Mouse (Mus musculus) small intestine, adult 2 months (tissue): ENCODE results near the gene Gmfb.

Experiments
- CTCF ChIP-seq: fragments of 200-500 bp; IDR thresholded peaks from 2 replicates; pipeline ENCODE4 v1.5.1; 2012; ENCODE audit warnings: low read depth, mild to moderate bottlenecking, control low read depth, inconsistent platforms, low read length, moderate library complexity, mixed read lengths; ENCODE audit not compliant: insufficient replicate concordance, insufficient read length; ENCODE audit errors: extremely low read depth
- POLR2A ChIP-seq: fragments of 200-500 bp; IDR thresholded peaks from 2 replicates; pipeline ENCODE4 v1.6.1; 2012; ENCODE audit warnings: low read depth, mild to moderate bottlenecking, control low read depth, inconsistent platforms, low read length, moderate library complexity

GRCm38 (mm10) chr14:46800684-46801345, 21.2 kb downstream of the Gmfb start:
- TF ChIP-seq CTCF (no peak), POLR2A (no peak)
